Mouse (Mus musculus): ENCODE measurements around the gene Npcd.

- TF ChIP-seq CTCF (IDR thresholded peaks at IDR 0.05; ENCODE audit: control insufficient read depth, insufficient read depth, insufficient read length) = no peak
- TF ChIP-seq USF1 (IDR thresholded peaks at IDR 0.05; ENCODE audit: low read depth) = no peak
- TF ChIP-seq MYOD1 (IDR thresholded peaks at IDR 0.05; ENCODE audit: control insufficient read depth, insufficient read length, low read depth) = no peak
- TF ChIP-seq FOSL1 (IDR thresholded peaks at IDR 0.05; ENCODE audit: insufficient read depth, low read length, poor library complexity, severe bottlenecking) = no peak
Observed at GRCm38 (mm10) chr15:79792455-79792854, 41.6 kb downstream of the Npcd start.
